Mouse (Mus musculus): ENCODE data around the gene B4galnt1. TPM values are rescaled to one million over a fixed set of nuclear protein-coding genes. Genes with fewer than 3 reads are reported as not detected.
"Not testable (repeated sequence)": the region's sequence is repeated elsewhere in the genome, so short reads cannot be mapped to it uniquely, and the experiment has no call there.

Gene B4galnt1
- polyA plus RNA-seq, 1 experiment from 2014 or later: 45.9 TPM

DNA sequence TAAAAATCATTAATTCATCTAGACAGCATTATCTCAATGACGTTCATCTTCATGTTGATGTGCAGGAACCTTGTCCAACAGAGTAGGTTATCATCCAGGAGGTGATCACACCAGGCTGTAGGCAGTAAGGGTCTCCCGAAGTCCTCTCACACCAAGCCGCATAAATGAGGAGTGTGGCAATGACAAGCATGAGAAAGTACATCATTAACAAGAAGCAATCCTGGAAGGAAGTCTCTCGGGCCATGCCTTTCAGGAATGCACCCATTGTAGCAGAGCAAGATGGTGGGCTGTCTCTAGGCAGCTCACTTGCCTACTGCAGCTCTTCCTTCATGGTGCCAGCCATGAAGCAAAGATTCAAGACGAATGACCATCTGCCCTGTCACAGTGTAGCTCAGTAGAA is 10.4 kb upstream of the B4galnt1 start:
- TF ChIP-seq EP300 (optimal IDR thresholded peaks at IDR 0.05) (no peak), CTCF (IDR thresholded peaks at IDR 0.05; ENCODE audit: low read depth) (no peak)
- 85% methylated on average over 5 of the region's 5 CpGs for WGBS
- H3K9me3 ChIP-seq (ENCODE audit: control insufficient read depth, low read length): no peaks in the 10 kb centered on the region
- no peak overlapping the region for H3K9ac ChIP-seq (ENCODE audit: low read length)
- H3K4me1 ChIP-seq (replicated peaks; ENCODE audit: control insufficient read depth, insufficient read depth): no peaks in the 10 kb centered on the region
- H3K27me3 ChIP-seq (ENCODE audit: control insufficient read depth, insufficient read depth, low read length): no peaks in the 10 kb centered on the region
- H3K4me2 ChIP-seq (replicated peaks; ENCODE audit: low read depth): no peak overlapping the region
- no peak for DNase-seq (ENCODE audit: low spot score)
- no peak overlapping the region for H3K27ac ChIP-seq (replicated peaks)
- ATAC-seq (ENCODE audit: low FRiP score, low TSS enrichment): no peak
- H3K4me3 ChIP-seq (ENCODE audit: low read depth, low read length): no peak overlapping the region
- no peaks in the 10 kb centered on the region for H3K36me3 ChIP-seq (ENCODE audit: control insufficient read depth, insufficient read depth, low read length)

DNA sequence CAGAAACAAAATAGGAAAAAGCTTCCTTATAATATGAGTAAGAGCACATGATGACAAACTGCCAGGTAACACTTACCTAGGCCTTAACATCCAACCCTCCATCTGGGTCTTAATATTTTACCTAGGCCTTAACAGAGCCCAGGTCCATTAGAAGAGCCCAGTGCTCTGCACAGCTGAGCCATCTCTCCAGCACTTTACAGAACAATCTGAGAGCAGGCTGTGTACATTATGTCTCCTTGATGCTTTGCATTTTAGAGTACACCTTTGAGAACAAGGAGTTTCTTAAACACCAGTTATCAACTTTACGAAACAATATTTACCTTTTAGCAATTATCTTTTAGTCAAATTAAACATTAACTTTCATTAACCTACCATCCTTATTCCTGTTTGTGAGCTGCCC is 8.9 kb upstream of the B4galnt1 start:
- no peak overlapping the region for H3K4me2 ChIP-seq (replicated peaks; ENCODE audit: low read depth)
- H3K27ac ChIP-seq (replicated peaks): peak overlapping the region; percentile 65; the same call in 1 of the 2 replicates
- H3K36me3 ChIP-seq (ENCODE audit: control insufficient read depth, insufficient read depth, low read length): no peaks in the 10 kb centered on the region
- H3K4me3 ChIP-seq (ENCODE audit: low read depth, low read length): no peak overlapping the region
- peak; percentile 71 for ATAC-seq (ENCODE audit: low FRiP score, low TSS enrichment)
- no peaks in the 10 kb centered on the region for H3K9me3 ChIP-seq (ENCODE audit: control insufficient read depth, low read length)
- WGBS: 56% methylated on average over 1 of the region's 1 CpGs
- no peak overlapping the region for H3K9ac ChIP-seq (ENCODE audit: low read length)
- DNase-seq (ENCODE audit: low spot score): no peak
- H3K27me3 ChIP-seq (ENCODE audit: control insufficient read depth, insufficient read depth, low read length): no peaks in the 10 kb centered on the region
- TF ChIP-seq CTCF (IDR thresholded peaks at IDR 0.05; ENCODE audit: low read depth) (no peak), EP300 (optimal IDR thresholded peaks at IDR 0.05) (no peak)
- no peaks in the 10 kb centered on the region for H3K4me1 ChIP-seq (replicated peaks; ENCODE audit: control insufficient read depth, insufficient read depth)

DNA sequence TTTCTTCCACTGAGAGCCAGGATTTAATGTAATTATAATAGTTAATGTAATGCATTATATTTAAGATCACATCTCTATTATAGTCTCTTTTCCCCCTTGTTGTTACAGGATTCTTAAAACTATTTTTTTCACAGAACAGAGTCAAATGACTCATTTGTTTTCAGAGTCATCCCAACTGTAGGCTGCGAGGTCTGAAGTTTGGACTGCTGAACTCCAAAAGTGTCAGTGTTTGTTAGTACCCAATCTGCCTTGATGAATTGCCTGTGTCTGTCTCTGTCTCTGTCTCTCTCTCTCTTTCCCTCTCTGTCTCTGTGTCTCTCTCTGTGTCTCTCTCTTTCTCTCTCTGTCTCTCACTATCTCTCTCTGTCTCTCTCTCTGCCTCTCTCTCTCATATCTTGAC is 8.5 kb upstream of the B4galnt1 start:
- WGBS: 38% methylated on average over 1 of the region's 1 CpGs
- H3K27ac ChIP-seq (replicated peaks): peak overlapping the region; percentile 45; the same call in 1 of the 2 replicates

DNA sequence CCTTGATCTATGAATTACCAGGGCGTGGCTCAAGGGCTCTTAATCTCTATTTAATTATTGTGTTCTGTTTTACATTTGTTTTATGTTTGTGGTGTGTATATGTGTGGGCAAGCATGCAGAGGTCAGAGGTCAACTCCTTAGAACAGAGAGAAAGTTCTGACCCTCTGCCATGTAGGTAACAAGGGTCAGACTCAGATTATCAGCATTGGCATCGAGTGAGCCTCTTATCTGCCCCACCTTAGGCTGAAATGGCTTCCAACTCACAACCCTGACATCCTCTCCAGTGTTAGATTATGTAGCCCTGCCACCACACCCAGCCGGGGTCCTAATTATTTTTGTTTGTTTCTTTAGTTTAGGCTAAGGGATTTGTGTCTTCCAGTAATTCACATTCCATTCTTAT is 6.6 kb upstream of the B4galnt1 start:
- Histone ChIP-seq H3K27me3 (ENCODE audit: control insufficient read depth, insufficient read depth, low read length) (no peaks in the 10 kb centered on the region), H3K27ac (replicated peaks) (no peak overlapping the region), H3K4me1 (replicated peaks; ENCODE audit: control insufficient read depth, insufficient read depth) (no peaks in the 10 kb centered on the region), H3K36me3 (ENCODE audit: control insufficient read depth, insufficient read depth, low read length) (no peaks in the 10 kb centered on the region), H3K4me3 (ENCODE audit: low read depth, low read length) (no peak overlapping the region), H3K4me2 (replicated peaks; ENCODE audit: low read depth) (no peak overlapping the region), H3K9me3 (ENCODE audit: control insufficient read depth, low read length) (no peaks in the 10 kb centered on the region), H3K9ac (ENCODE audit: low read length) (no peak overlapping the region)
- TF ChIP-seq CTCF (IDR thresholded peaks at IDR 0.05; ENCODE audit: low read depth) (no peak), EP300 (optimal IDR thresholded peaks at IDR 0.05) (no peak)
- WGBS: 63% methylated on average over 3 of the region's 3 CpGs
- ATAC-seq (ENCODE audit: low FRiP score, low TSS enrichment): no peak
- DNase-seq (ENCODE audit: low spot score): no peak

More for the DNA sequence above, 8.5 kb upstream of the B4galnt1 start:
- Histone ChIP-seq H3K4me2 (replicated peaks; ENCODE audit: low read depth) (no peak overlapping the region), H3K4me3 (ENCODE audit: low read depth, low read length) (no peak overlapping the region), H3K4me1 (replicated peaks; ENCODE audit: control insufficient read depth, insufficient read depth) (no peaks in the 10 kb centered on the region), H3K9me3 (ENCODE audit: control insufficient read depth, low read length) (no peaks in the 10 kb centered on the region), H3K27me3 (ENCODE audit: control insufficient read depth, insufficient read depth, low read length) (no peaks in the 10 kb centered on the region), H3K9ac (ENCODE audit: low read length) (no peak overlapping the region), H3K36me3 (ENCODE audit: control insufficient read depth, insufficient read depth, low read length) (no peaks in the 10 kb centered on the region)
- no peak for DNase-seq (ENCODE audit: low spot score)
- no peak for ATAC-seq (ENCODE audit: low FRiP score, low TSS enrichment)
- no peak for TF ChIP-seq CTCF (IDR thresholded peaks at IDR 0.05; ENCODE audit: low read depth)
- no peak for TF ChIP-seq EP300 (optimal IDR thresholded peaks at IDR 0.05)

DNA sequence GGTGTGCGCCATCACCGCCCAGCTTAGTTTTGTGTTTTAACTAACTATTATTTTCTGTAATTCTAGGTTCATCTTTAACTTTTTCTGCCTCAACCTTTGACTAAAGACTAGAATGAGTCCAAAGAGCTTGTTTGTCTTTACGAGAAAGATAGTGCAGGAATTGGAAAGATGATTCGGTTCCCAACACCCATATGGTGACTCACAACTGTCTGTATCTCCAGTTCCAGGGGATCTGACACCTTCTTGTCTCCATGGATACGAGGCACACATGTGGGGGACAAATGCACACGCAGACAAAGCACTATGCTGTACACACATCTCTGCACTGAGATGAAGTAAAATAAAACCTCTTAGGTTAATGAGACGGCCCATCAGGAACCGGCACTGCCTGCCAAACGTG is 4.9 kb upstream of the B4galnt1 start:
- TF ChIP-seq CTCF (IDR thresholded peaks at IDR 0.05; ENCODE audit: low read depth) (no peak), EP300 (optimal IDR thresholded peaks at IDR 0.05) (no peak)
- H3K9ac ChIP-seq (ENCODE audit: low read length): no peak overlapping the region
- H3K27me3 ChIP-seq (ENCODE audit: control insufficient read depth, insufficient read depth, low read length): no peaks in the 10 kb centered on the region
- no peak overlapping the region for H3K4me3 ChIP-seq (ENCODE audit: low read depth, low read length)
- 77% methylated on average over 9 of the region's 9 CpGs for WGBS
- H3K27ac ChIP-seq (replicated peaks): no peak overlapping the region
- H3K9me3 ChIP-seq (ENCODE audit: control insufficient read depth, low read length): no peaks in the 10 kb centered on the region
- ATAC-seq (ENCODE audit: low FRiP score, low TSS enrichment) (no peak), DNase-seq (ENCODE audit: low spot score) (no peak)
- no peak overlapping the region for H3K4me2 ChIP-seq (replicated peaks; ENCODE audit: low read depth)
- H3K4me1 ChIP-seq (replicated peaks; ENCODE audit: control insufficient read depth, insufficient read depth): no peaks in the 10 kb centered on the region
- H3K36me3 ChIP-seq (ENCODE audit: control insufficient read depth, insufficient read depth, low read length): no peaks in the 10 kb centered on the region

DNA sequence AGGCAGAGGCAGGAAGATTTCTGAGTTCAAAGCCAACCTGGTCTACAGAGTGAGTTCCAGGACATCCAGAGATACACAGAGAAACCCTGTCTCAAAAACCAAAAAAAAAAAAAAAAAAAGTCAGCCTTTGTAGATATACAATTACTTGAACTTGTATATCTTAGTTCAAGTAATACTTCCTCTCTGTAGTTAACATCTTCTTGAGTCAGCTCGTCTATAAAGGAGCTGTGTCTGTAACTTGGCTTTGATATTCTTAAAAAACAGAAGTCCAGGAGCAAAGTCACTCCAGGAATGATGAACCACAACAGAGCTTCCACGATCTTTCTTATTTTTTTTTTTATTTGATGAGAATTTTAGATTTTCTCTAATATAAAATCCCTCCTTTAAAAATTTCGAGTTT is 4.3 kb upstream of the B4galnt1 start:
- Histone ChIP-seq H3K4me3 (ENCODE audit: low read depth, low read length) (no peak overlapping the region), H3K27me3 (ENCODE audit: control insufficient read depth, insufficient read depth, low read length) (no peaks in the 10 kb centered on the region), H3K4me1 (replicated peaks; ENCODE audit: control insufficient read depth, insufficient read depth) (0 out of 2 replicates have a peak, but pooled peaks cover 4% of the 10 kb centered on the region), H3K4me2 (replicated peaks; ENCODE audit: low read depth) (no peak overlapping the region), H3K27ac (replicated peaks) (no peak overlapping the region), H3K36me3 (ENCODE audit: control insufficient read depth, insufficient read depth, low read length) (no peaks in the 10 kb centered on the region), H3K9me3 (ENCODE audit: control insufficient read depth, low read length) (no peaks in the 10 kb centered on the region), H3K9ac (ENCODE audit: low read length) (no peak overlapping the region)
- ATAC-seq (ENCODE audit: low FRiP score, low TSS enrichment) (no peak), DNase-seq (ENCODE audit: low spot score) (no peak)
- WGBS: 70% methylated on average over 3 of the region's 3 CpGs
- TF ChIP-seq EP300 (optimal IDR thresholded peaks at IDR 0.05) (no peak), CTCF (IDR thresholded peaks at IDR 0.05; ENCODE audit: low read depth) (no peak)

DNA sequence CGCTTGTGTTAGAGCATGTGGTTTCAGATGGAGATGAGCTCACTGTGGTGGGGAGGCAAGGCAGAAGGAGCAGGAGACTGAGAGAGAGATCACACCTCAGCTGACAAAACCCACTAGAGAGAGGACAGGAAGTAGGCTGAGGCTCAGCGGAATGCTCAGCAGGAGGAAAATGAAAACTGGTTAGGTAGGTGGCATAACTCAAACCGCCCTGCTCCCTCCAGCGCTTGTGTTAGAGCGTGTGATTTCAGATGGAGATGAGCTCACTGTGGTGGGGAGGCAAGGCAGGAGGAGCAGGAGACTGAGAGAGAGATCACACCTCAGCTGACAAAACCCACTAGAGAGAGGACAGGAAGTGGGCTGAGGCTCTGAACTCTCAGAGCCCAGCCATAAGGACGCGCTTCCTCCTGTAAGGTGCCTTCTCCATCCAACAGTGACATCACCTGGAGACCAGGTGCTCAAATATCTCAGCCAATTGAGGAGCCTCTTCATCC is 2.2 kb upstream of the B4galnt1 start:
- H3K27ac ChIP-seq (replicated peaks); H3K4me1 ChIP-seq (replicated peaks; ENCODE audit: control insufficient read depth, insufficient read depth); H3K4me3 ChIP-seq (ENCODE audit: low read depth, low read length); H3K4me2 ChIP-seq (replicated peaks; ENCODE audit: low read depth); H3K27me3 ChIP-seq (ENCODE audit: control insufficient read depth, insufficient read depth, low read length); ATAC-seq (ENCODE audit: low FRiP score, low TSS enrichment); H3K9me3 ChIP-seq (ENCODE audit: control insufficient read depth, low read length); H3K36me3 ChIP-seq (ENCODE audit: control insufficient read depth, insufficient read depth, low read length); H3K9ac ChIP-seq (ENCODE audit: low read length); DNase-seq (ENCODE audit: low spot score): not testable (repeated sequence)
- 42% methylated on average over 7 of the region's 7 CpGs for WGBS

Data from stomach, postnatal 0 days (tissue).